Mouse (Mus musculus): ENCODE data around the gene Wwox. TPM values are rescaled to one million over a fixed set of nuclear protein-coding genes. Genes with fewer than 3 reads are reported as not detected.

The Wwox gene
- total RNA-seq, 1 experiment: 12.5 TPM

DNA sequence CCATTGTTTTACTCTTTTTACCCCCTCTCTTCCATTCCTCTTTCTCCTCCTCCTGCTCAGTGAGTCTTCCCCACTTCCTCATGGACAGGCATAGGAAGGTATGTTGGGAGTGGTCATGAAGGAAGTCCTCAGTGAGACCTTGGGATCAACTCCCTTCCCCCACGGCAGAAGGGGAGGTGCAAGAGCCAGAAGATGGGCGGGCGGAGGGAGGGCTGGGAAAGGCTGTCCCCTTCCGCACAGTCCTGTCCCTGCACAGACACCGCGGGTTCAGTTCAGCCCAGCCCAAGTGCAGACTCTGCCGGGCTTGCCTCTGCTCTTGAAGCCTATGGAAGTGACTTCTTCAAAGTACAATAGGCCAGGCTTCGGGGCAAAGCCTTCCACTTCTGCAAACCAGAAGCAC, 38.3 kb downstream of the Wwox start:
- H3K36me3 ChIP-seq (ENCODE audit: control insufficient read depth, insufficient read depth, low read length, poor library complexity, severe bottlenecking): 0 out of 2 replicates have a peak, but pooled peaks cover 2% of the 10 kb centered on the region
- no peaks in the 10 kb centered on the region for H3K9me3 ChIP-seq (ENCODE audit: control insufficient read depth, insufficient read depth, low read depth, low read length)
- TF ChIP-seq MAFK (IDR thresholded peaks at IDR 0.05; ENCODE audit: insufficient read depth, low read depth, low read length) (no peak), ZNF384 (IDR thresholded peaks at IDR 0.05; ENCODE audit: low read depth, low read length) (no peak), ZC3H11A (IDR thresholded peaks at IDR 0.05; ENCODE audit: borderline replicate concordance, low read depth, low read length) (no peak), HCFC1 (IDR thresholded peaks at IDR 0.05; ENCODE audit: borderline replicate concordance, insufficient read depth, low read length) (no peak), CHD2 (IDR thresholded peaks at IDR 0.05; ENCODE audit: low read depth, low read length) (no peak)
- H3K4me1 ChIP-seq (ENCODE audit: control insufficient read depth in 2 of 2, insufficient read depth in 2 of 2, low read length in 2 of 2, poor library complexity in 1 of 2): peaks cover 0 to 2% of the 10 kb centered on the region in 2 experiments; a peak in 1 of 4 replicates
- H3K4me3 ChIP-seq (ENCODE audit: insufficient read depth in 1 of 2, low read depth in 1 of 2, low read length in 2 of 2, poor library complexity in 1 of 2, severe bottlenecking in 1 of 2): peak overlapping the region; percentile 7 to 36; a peak in 2 of 4 replicates
- in situ Hi-C loops (cut with MboI; ENCODE audit: low sequenced_read_pairs in 2 of 2, unreplicated experiment in 2 of 2): no loop called here
- H3K9ac ChIP-seq (ENCODE audit: insufficient read depth, low read depth, low read length, poor library complexity, severe bottlenecking): no peak overlapping the region
- DNase-seq (ENCODE audit: low read depth, low spot score): no peak
- H3K27ac ChIP-seq (ENCODE audit: insufficient read depth, low read depth, low read length, poor library complexity, severe bottlenecking): no peak overlapping the region

GRCm38 (mm10) chr8:114479749-114480148, 40.3 kb downstream of the Wwox start:
- no peak overlapping the region for H3K9ac ChIP-seq (ENCODE audit: insufficient read depth, low read depth, low read length, poor library complexity, severe bottlenecking)
- no peak overlapping the region for H3K4me3 ChIP-seq (ENCODE audit: insufficient read depth in 1 of 2, low read depth in 1 of 2, low read length in 2 of 2, poor library complexity in 1 of 2, severe bottlenecking in 1 of 2)
- in situ Hi-C loops (cut with MboI; ENCODE audit: low sequenced_read_pairs in 2 of 2, unreplicated experiment in 2 of 2): no loop called here
- 0 out of 4 replicates have a peak, but pooled peaks cover 0 to 2% of the 10 kb centered on the region in 2 experiments for H3K4me1 ChIP-seq (ENCODE audit: control insufficient read depth in 2 of 2, insufficient read depth in 2 of 2, low read length in 2 of 2, poor library complexity in 1 of 2)
- no peaks in the 10 kb centered on the region for H3K36me3 ChIP-seq (ENCODE audit: control insufficient read depth, insufficient read depth, low read length, poor library complexity, severe bottlenecking)
- no peak overlapping the region for H3K27ac ChIP-seq (ENCODE audit: insufficient read depth, low read depth, low read length, poor library complexity, severe bottlenecking)
- H3K9me3 ChIP-seq (ENCODE audit: control insufficient read depth, insufficient read depth, low read depth, low read length): no peaks in the 10 kb centered on the region
- TF ChIP-seq ZNF384 (IDR thresholded peaks at IDR 0.05; ENCODE audit: low read depth, low read length) (no peak), MAFK (IDR thresholded peaks at IDR 0.05; ENCODE audit: insufficient read depth, low read depth, low read length) (peak; percentile 44; the same call in 1 of the 2 replicates)
- no peak for DNase-seq (ENCODE audit: low read depth, low spot score)

GRCm38 (mm10) chr8:114491662-114492160, 52.3 kb downstream of the Wwox start:
- no peak overlapping the region for H3K27ac ChIP-seq (ENCODE audit: insufficient read depth, low read depth, low read length, poor library complexity, severe bottlenecking)
- no peak overlapping the region for H3K9ac ChIP-seq (ENCODE audit: insufficient read depth, low read depth, low read length, poor library complexity, severe bottlenecking)
- no peak for DNase-seq (ENCODE audit: low read depth, low spot score)
- no peaks in the 10 kb centered on the region for H3K4me1 ChIP-seq (ENCODE audit: control insufficient read depth in 2 of 2, insufficient read depth in 2 of 2, low read length in 2 of 2, poor library complexity in 1 of 2)
- no peaks in the 10 kb centered on the region for H3K9me3 ChIP-seq (ENCODE audit: control insufficient read depth, insufficient read depth, low read depth, low read length)
- TF ChIP-seq CHD2 (IDR thresholded peaks at IDR 0.05; ENCODE audit: low read depth, low read length): no peak
- TF ChIP-seq HCFC1 (IDR thresholded peaks at IDR 0.05; ENCODE audit: borderline replicate concordance, insufficient read depth, low read length): no peak
- no peak for TF ChIP-seq ZNF384 (IDR thresholded peaks at IDR 0.05; ENCODE audit: low read depth, low read length)
- TF ChIP-seq ZC3H11A (IDR thresholded peaks at IDR 0.05; ENCODE audit: borderline replicate concordance, low read depth, low read length): no peak
- TF ChIP-seq MAFK (IDR thresholded peaks at IDR 0.05; ENCODE audit: insufficient read depth, low read depth, low read length): no peak
- no peak overlapping the region for H3K4me3 ChIP-seq (ENCODE audit: insufficient read depth in 1 of 2, low read depth in 1 of 2, low read length in 2 of 2, poor library complexity in 1 of 2, severe bottlenecking in 1 of 2)
- H3K36me3 ChIP-seq (ENCODE audit: control insufficient read depth, insufficient read depth, low read length, poor library complexity, severe bottlenecking): no peaks in the 10 kb centered on the region
- in situ Hi-C loops (cut with MboI; ENCODE audit: low sequenced_read_pairs in 2 of 2, unreplicated experiment in 2 of 2): no loop called here

DNA sequence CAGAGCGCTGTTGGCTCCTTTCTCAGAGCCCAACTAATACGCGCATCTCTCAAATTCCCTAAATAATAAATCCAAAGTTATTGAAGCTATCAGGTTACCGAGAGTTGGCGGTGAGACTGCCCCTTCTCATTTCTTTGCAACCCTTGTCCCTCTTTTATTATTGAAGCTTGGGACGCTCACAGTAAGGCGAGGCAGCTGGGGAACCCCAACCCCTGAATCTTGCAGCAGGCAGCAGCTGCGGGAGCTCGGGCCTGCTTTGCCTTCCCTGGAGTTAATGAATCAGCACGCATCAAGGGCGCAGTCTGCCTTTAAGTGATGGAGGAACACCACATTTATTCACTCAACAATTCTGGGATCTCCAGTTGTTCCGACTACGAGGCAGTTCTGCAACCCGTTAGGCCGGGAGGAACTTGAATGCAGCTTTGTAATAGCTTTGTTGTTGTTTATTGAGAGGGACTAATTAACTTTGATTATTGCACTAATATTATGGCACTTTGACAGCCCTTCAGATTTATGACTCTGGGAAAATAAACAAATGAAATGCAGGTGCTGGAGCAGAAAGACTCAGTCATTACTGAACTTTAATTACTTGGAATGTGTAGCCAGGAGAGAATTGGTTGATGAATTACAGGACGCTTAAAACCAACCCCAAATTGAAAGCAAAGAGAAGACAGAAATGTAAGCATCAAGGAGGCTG, 60.1 kb downstream of the Wwox start:
- Histone ChIP-seq H3K4me3 (ENCODE audit: insufficient read depth in 1 of 2, low read depth in 1 of 2, low read length in 2 of 2, poor library complexity in 1 of 2, severe bottlenecking in 1 of 2) (no peak overlapping the region), H3K36me3 (ENCODE audit: control insufficient read depth, insufficient read depth, low read length, poor library complexity, severe bottlenecking) (no peaks in the 10 kb centered on the region), H3K9ac (ENCODE audit: insufficient read depth, low read depth, low read length, poor library complexity, severe bottlenecking) (no peak overlapping the region), H3K27ac (ENCODE audit: insufficient read depth, low read depth, low read length, poor library complexity, severe bottlenecking) (no peak overlapping the region), H3K9me3 (ENCODE audit: control insufficient read depth, insufficient read depth, low read depth, low read length) (no peaks in the 10 kb centered on the region), H3K4me1 (ENCODE audit: control insufficient read depth in 2 of 2, insufficient read depth in 2 of 2, low read length in 2 of 2, poor library complexity in 1 of 2) (no peaks in the 10 kb centered on the region)
- DNase-seq (ENCODE audit: low read depth, low spot score): no peak
- in situ Hi-C loops (cut with MboI; ENCODE audit: low sequenced_read_pairs in 2 of 2, unreplicated experiment in 2 of 2): no loop called here
- no peak for TF ChIP-seq MAFK (IDR thresholded peaks at IDR 0.05; ENCODE audit: insufficient read depth, low read depth, low read length)
- TF ChIP-seq CHD2 (IDR thresholded peaks at IDR 0.05; ENCODE audit: low read depth, low read length): no peak
- TF ChIP-seq ZNF384 (IDR thresholded peaks at IDR 0.05; ENCODE audit: low read depth, low read length): no peak
- no peak for TF ChIP-seq ZC3H11A (IDR thresholded peaks at IDR 0.05; ENCODE audit: borderline replicate concordance, low read depth, low read length)
- TF ChIP-seq HCFC1 (IDR thresholded peaks at IDR 0.05; ENCODE audit: borderline replicate concordance, insufficient read depth, low read length): no peak

Measured in ES-E14 (cell line).